Mouse (Mus musculus) cerebellum, adult 9-10 months (tissue): ENCODE data around the gene Iqcb1.
A peak's percentile ranks its signal among the peaks of the same experiment; 100 is the strongest.
"Not testable (repeated sequence)": the region's sequence is repeated elsewhere in the genome, so short reads cannot be mapped to it uniquely, and the experiment has no call there.

Experiments used
- DNase-seq: peaks from one replicate; pipeline ENCODE4 v3.0.0; 2022

Iqcb1 gene

GRCm38 (mm10) chr16:36828054-36828786 is at the start of gene Iqcb1:
Gene Iqcb1 (plus strand): TSS chr16:36828385.
- DNase-seq, result peak; percentile 82

GRCm38 (mm10) chr16:36784146-36784545 is 44.0 kb upstream of the Iqcb1 start:
- DNase-seq, result no peak

GRCm38 (mm10) chr16:36784594-36785313 is 43.4 kb upstream of the Iqcb1 start, which contains the start of gene Slc15a2:
Gene Slc15a2 (minus strand): TSS chr16:36784962.
- DNase-seq, result peak; percentile 13

- no peak for DNase-seq
Observed at GRCm38 (mm10) chr16:36786466-36786865, 41.7 kb upstream of the Iqcb1 start.

GRCm38 (mm10) chr16:36790166-36790565 is 38.0 kb upstream of the Iqcb1 start:
- no peak for DNase-seq

GRCm38 (mm10) chr16:36794976-36795375 is 33.2 kb upstream of the Iqcb1 start:
- no peak for DNase-seq

GRCm38 (mm10) chr16:36798334-36798733 is 29.9 kb upstream of the Iqcb1 start:
- DNase-seq, result no peak

- DNase-seq, result no peak
Observed at GRCm38 (mm10) chr16:36802361-36802760, 25.8 kb upstream of the Iqcb1 start.

- DNase-seq, result no peak
Observed at GRCm38 (mm10) chr16:36808616-36809015, 19.6 kb upstream of the Iqcb1 start.

GRCm38 (mm10) chr16:36813680-36814079 is 14.5 kb upstream of the Iqcb1 start:
- no peak for DNase-seq

- no peak for DNase-seq
Observed at GRCm38 (mm10) chr16:36816916-36817315, 11.3 kb upstream of the Iqcb1 start.

- DNase-seq, result peak; percentile 80
Observed at GRCm38 (mm10) chr16:36817321-36817926, 10.8 kb upstream of the Iqcb1 start.

- no peak for DNase-seq
Observed at GRCm38 (mm10) chr16:36820016-36820415, 8.2 kb upstream of the Iqcb1 start.

- no peak for DNase-seq
Observed at GRCm38 (mm10) chr16:36820747-36821146, 7.4 kb upstream of the Iqcb1 start.

- no peak for DNase-seq
Observed at GRCm38 (mm10) chr16:36821474-36821873, 6.7 kb upstream of the Iqcb1 start.

GRCm38 (mm10) chr16:36827611-36828053 is 553 bp upstream of the Iqcb1 start:
- DNase-seq, result no peak

- DNase-seq, result peak; percentile 49
Observed at GRCm38 (mm10) chr16:36828820-36829219, 635 bp downstream of the Iqcb1 start.

- not testable (repeated sequence) for DNase-seq
Observed at GRCm38 (mm10) chr16:36846894-36847293, 18.7 kb downstream of the Iqcb1 start.

- DNase-seq, result no peak
Observed at GRCm38 (mm10) chr16:36851202-36851601, 23.0 kb downstream of the Iqcb1 start.

- no peak for DNase-seq
Observed at GRCm38 (mm10) chr16:36863585-36863984, 35.4 kb downstream of the Iqcb1 start.

GRCm38 (mm10) chr16:36869442-36869841 is 41.3 kb downstream of the Iqcb1 start:
- DNase-seq, result no peak

- peak; percentile 100 for DNase-seq
Observed at GRCm38 (mm10) chr16:36874583-36875275, 46.5 kb downstream of the Iqcb1 start, which contains the start of the genes Eaf2 and Golgb1. Gene Eaf2 (minus strand): TSS chr16:36875003. Gene Golgb1 (plus strand): TSS chr16:36875140.
